Mouse (Mus musculus) thymus, postnatal 25 days (tissue): ENCODE data around the gene Cldn13.

ENCODE experiments used
- DNase-seq: peaks from one replicate; pipeline ENCODE4 v3.0.0; 2022

Cldn13 gene

GRCm38 (mm10) chr5:134890601-134891054 lies 24.7 kb downstream of the Cldn13 start:
- DNase-seq: no peak

- no peak for DNase-seq
Observed at GRCm38 (mm10) chr5:134888505-134888904, 26.8 kb downstream of the Cldn13 start.

DNA sequence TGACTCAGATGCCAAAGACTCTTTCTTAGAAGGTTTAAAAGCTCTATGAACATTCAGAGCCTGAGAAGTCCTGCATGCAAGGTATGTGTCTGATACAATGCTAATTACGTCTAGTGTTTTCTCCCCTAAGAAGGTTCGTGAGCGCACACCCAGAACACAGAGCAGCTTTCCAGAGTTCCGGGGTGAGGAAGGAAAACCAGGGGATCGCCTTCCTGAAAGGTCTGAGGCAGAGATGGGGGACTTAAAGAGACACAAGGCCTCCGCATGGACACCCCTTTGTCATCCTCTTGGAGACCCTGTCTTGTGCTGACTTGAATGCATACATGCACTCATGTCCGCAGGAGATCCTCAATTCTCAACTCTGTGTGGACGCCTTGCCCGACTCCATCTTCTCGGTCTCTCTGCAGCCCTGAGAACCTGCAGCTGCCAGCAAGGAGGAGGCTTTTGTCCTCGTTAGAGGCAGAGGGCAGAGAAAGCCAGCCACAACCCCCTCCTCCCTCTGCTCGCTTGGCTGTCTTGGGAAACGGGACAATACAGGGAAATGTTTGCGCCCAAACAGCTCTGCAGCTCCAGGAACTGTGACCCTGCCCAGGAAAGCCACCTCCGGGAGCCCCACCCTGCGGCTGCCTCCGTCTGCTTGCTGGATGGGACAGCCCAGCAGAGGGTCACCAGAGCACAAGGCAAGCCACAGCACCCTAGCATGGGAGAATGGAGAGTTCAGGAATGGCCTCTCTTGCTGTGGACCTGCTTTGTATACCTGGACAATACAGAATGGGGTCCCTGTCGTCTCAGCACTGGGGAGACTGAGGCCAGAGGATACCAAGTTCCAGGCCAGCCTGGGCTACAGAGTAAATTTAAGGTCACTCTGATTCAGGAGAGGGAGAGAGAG lies 27.6 kb downstream of the Cldn13 start:
- DNase-seq: no peak

DNA sequence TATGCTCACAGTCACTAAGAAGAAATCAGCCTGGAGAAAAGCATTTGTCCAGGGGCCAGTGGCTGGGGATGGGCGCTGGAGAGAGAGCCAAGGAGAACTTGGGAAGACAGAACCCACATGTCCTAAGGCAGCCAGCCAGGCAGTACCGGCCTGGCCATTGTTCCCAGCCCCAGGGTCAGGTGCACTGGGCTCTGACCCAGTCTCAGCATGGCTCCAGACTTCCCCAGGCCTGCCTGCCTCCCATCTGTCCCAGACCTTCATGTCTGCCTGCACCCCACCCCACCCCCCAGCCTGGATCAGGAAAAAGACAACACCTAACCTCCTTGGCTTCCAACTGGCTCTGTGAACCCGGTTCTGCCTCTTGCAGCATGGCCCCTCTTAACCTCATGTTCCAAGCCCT lies 32.2 kb downstream of the Cldn13 start:
- DNase-seq: no peak

- no peak for DNase-seq
Observed at GRCm38 (mm10) chr5:134876801-134877200, 38.5 kb downstream of the Cldn13 start.

- DNase-seq: no peak
Observed at GRCm38 (mm10) chr5:134875245-134875644, 40.1 kb downstream of the Cldn13 start.

DNA sequence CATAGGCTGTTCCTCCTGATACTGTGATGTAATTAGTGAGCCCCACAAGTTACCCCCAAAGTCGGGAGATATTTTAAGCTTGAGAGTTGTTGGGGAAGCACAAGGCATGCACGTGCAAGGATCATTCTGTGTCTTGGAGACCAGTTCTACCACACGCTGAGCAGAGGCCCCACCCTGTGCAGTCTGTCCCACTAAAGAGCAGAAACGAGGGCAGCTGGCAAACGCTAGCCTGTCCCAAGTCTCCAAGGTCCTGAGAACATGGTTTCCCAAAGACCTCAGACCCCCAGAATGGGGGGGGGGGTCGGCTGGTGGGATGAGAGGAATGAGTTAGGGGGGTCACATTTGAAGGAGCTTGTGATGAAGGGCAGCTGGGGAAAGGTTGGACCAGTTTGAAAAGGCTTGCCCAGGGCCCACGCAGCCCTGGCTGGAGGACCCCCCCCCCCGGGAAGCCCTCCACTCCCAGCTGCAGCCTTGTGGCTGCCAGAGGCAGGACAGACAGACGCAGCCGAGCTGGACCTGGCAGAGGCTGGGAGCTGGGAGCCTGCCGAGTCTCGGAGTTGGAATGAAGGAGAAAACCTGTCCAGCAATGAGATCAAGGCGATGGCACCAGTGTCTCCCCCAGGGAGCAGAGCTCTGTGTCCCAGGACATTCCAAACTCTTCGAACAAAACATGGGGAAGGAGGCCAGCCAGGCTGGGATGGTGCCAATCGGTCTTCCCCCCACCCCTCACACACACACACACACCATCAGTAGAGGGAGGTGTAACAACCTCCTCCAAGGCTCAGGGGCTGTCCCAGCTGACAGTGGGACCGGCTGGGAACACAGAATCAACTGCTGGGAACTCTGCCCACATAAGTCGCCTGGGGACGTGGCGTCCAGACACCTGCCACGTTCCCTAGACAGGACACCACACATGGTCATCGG lies 41.1 kb downstream of the Cldn13 start:
- DNase-seq: no peak

GRCm38 (mm10) chr5:134873034-134873433 lies 42.3 kb downstream of the Cldn13 start:
- DNase-seq: no peak

- DNase-seq: no peak
Observed at GRCm38 (mm10) chr5:134872597-134872996, 42.7 kb downstream of the Cldn13 start.

DNA sequence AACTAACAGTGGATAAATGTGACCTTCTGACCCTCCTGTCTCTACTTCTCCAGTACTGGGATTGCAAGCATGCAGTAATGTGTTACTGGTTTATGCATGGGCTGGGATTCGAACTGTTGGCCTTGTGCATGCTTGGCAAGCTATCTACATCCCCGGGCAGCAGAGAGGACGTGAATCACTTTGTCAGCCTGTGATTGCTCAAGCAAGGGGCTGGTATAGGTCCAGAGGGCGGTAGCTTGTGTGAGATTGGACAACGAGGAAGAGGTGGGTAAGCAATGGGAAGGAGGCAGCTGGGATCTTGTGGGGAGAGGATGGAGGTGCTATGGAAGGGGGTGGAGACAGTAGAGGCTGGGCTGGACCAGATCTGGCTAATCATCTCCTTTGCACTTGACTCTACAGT lies 46.8 kb downstream of the Cldn13 start:
- DNase-seq: no peak

DNA sequence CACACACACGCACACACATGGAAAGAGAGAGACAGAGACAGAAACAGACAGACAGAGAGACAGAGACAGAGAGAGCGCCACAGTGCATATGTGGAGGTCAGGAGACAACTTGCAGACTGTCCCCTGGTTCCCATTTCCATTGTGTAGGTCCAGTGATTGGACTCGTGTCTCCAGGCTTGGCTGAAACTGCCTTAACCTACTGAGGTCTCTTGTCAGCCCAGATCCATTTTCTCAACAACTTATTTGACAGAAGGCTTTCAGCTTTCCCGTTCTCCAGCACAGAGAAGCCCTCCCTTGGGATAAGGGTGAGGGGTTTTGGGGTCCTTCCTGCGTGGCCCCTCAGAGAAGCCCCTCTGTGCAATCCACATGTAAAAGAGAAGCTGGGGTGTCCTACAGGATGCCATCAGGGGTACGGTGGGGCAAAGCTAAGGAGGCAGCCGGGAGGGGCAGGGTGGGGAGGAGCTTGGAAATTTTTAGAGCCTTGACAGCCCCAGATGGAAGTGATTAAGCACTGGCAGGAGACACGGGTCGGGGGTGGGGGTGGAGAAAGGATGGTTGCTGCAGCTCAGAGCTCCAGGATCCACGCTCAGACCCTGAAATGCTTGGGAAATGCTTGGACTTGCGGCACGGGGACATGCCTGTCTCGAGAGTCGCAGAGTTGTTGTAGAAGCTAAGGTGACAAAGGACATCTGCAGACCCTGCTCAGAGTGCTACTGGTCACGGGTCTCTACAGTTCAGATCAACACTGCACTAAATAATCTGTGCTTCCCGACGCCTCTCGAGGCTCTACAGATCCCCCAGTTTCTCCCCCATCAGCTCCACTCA lies 47.8 kb downstream of the Cldn13 start:
- DNase-seq: no peak

- DNase-seq: no peak
Observed at GRCm38 (mm10) chr5:134865158-134865557, 50.2 kb downstream of the Cldn13 start.
